Mouse (Mus musculus) mouse trophoblast stem cell (cell line): Measurements from ENCODE around the gene Lamp5.

Source experiments
- in situ Hi-C, 2 experiments: fragments of 300-500 bp; cut with MseI, MboI; formaldehyde crosslinking; loops; 2 replicates in 1 of 2; 3 replicates in 1 of 2; pipeline ENCODE4 v1.15.1; 2025

Gene Lamp5

GRCm38 (mm10) chr2:136051688-136052289, at the start of gene Lamp5:
Gene Lamp5, plus strand, starts transcription at chr2:136052239.
- in situ Hi-C loops: no loop called here

- in situ Hi-C loops: loop anchor here in 1 of 2 experiments (10.0 kb wide), 1 partner anchor 131 kb away; no protein-coding TSS in a partner anchor
Observed at GRCm38 (mm10) chr2:136003836-136004235, 48.2 kb upstream of the Lamp5 start.

- in situ Hi-C loops: loop anchor here in 1 of 2 experiments (10.0 kb wide), 1 partner anchor 129 kb away; no protein-coding TSS in a partner anchor
Observed at GRCm38 (mm10) chr2:136006280-136006679, 45.8 kb upstream of the Lamp5 start.

GRCm38 (mm10) chr2:136012759-136013158, 39.3 kb upstream of the Lamp5 start:
- in situ Hi-C loops: no loop called here

- in situ Hi-C loops: no loop called here
Observed at GRCm38 (mm10) chr2:136048464-136048863, 3.6 kb upstream of the Lamp5 start.

GRCm38 (mm10) chr2:136050793-136051615, 1.0 kb upstream of the Lamp5 start:
- in situ Hi-C loops: no loop called here

- in situ Hi-C loops: no loop called here
Observed at GRCm38 (mm10) chr2:136057861-136058331, 5.9 kb downstream of the Lamp5 start.

GRCm38 (mm10) chr2:136058398-136058797, 6.4 kb downstream of the Lamp5 start:
- in situ Hi-C loops: no loop called here

GRCm38 (mm10) chr2:136059029-136059669, 7.1 kb downstream of the Lamp5 start:
- in situ Hi-C loops: no loop called here

- in situ Hi-C loops: no loop called here
Observed at GRCm38 (mm10) chr2:136064356-136064755, 12.3 kb downstream of the Lamp5 start.

GRCm38 (mm10) chr2:136095978-136096377, 43.9 kb downstream of the Lamp5 start:
- in situ Hi-C loops: no loop called here

GRCm38 (mm10) chr2:136097143-136097542, 45.1 kb downstream of the Lamp5 start:
- in situ Hi-C loops: no loop called here

GRCm38 (mm10) chr2:136107597-136107996, 55.6 kb downstream of the Lamp5 start:
- in situ Hi-C loops: no loop called here

GRCm38 (mm10) chr2:136108124-136109037, 56.3 kb downstream of the Lamp5 start:
- in situ Hi-C loops: no loop called here

- in situ Hi-C loops: no loop called here
Observed at GRCm38 (mm10) chr2:136109038-136109363, 57.0 kb downstream of the Lamp5 start.

GRCm38 (mm10) chr2:136113374-136113773, 61.3 kb downstream of the Lamp5 start:
- in situ Hi-C loops: no loop called here

GRCm38 (mm10) chr2:136118006-136118405, 66.0 kb downstream of the Lamp5 start:
- in situ Hi-C loops: no loop called here
